Mouse (Mus musculus): ENCODE measurements at regions not wholly inside any gene's neighbourhood (a gene's known extent, or its start where the extent isn't known, plus 50 kb on each side); places are given as distances from the start of the nearest gene placed in this dataset.

DNA sequence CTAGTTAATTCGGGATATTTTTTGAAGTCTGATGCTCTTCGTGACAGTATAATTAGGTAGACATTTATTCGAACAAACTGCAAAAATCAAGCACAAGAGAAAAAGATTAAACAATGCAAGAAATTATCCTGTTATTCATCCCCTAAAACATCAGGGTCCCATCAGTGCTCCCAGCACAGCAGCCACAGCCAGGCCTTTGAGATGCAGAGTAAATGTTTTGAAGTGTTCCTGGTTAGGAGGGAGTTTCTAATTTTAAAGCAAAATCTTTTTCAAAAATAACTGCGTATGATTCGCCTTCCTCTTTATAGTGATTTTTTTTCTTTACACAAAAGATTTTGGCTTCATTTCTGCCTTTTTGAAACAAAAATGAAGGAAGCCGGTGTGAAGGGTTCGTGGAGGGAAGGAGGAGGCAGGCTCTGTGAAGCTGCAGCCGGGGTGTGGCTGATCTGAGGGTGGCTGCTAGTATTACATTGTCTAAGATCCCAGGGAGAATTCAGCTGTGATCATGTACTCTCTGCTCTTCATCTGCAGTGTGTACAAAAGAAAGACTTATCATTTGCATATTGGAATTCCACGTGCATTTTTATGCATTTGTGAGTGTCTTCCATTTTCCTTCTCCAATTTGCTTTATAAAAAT lies 534.7 kb downstream of the Rwdd3 start:
- no peak overlapping the region for H3K9ac ChIP-seq
- no peak overlapping the region for H3K27ac ChIP-seq (replicated peaks)
- H3K36me3 ChIP-seq (replicated peaks) = no peaks in the 10 kb centered on the region
- ATAC-seq (ENCODE audit: insufficient read depth) = no peak
- no peak overlapping the region for H3K4me3 ChIP-seq (replicated peaks)
- H3K4me1 ChIP-seq (replicated peaks) = no peaks in the 10 kb centered on the region
- no peaks in the 10 kb centered on the region for H3K27me3 ChIP-seq
- H3K4me2 ChIP-seq = no peak overlapping the region
- H3K9me3 ChIP-seq (replicated peaks) = no peaks in the 10 kb centered on the region
- 62% methylated on average over 9 of the region's 9 CpGs for WGBS (ENCODE audit: insufficient replicate concordance)

DNA sequence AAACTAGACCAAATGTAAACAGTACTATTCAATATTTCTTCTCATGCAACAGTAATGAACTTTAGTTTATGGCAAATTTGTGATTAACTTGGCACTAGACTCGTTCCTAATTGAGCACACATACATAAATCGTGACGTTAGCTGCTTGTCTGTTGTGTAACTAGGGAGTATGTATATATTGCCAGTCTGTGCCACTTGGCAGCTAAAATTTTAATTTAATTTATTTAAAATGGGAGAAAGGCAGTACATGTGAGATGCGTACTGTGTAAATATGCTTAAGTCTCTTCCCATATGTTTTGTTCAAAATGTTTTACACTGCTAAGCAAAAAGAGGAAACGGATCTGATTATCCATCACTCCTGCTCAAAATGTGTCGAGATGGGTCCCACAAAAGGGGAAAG lies 553.1 kb downstream of the Rwdd3 start:
- ATAC-seq (ENCODE audit: insufficient read depth) = no peak

GRCm38 (mm10) chr3:120594226-120594625 lies 577.3 kb downstream of the Rwdd3 start:
- Histone ChIP-seq H3K4me2 (no peak overlapping the region), H3K36me3 (replicated peaks) (no peaks in the 10 kb centered on the region), H3K9me3 (replicated peaks) (no peaks in the 10 kb centered on the region), H3K4me3 (replicated peaks) (no peak overlapping the region), H3K4me1 (replicated peaks) (no peaks in the 10 kb centered on the region), H3K27me3 (no peaks in the 10 kb centered on the region), H3K27ac (replicated peaks) (no peak overlapping the region), H3K9ac (no peak overlapping the region)
- no peak for ATAC-seq (ENCODE audit: insufficient read depth)
- WGBS (ENCODE audit: insufficient replicate concordance) = 56% methylated on average over 1 of the region's 1 CpGs

More for the DNA sequence above, 553.1 kb downstream of the Rwdd3 start:
- Histone ChIP-seq H3K4me3 (replicated peaks) (no peak overlapping the region), H3K9me3 (replicated peaks) (no peaks in the 10 kb centered on the region), H3K36me3 (replicated peaks) (no peaks in the 10 kb centered on the region), H3K9ac (no peak overlapping the region), H3K4me1 (replicated peaks) (no peaks in the 10 kb centered on the region), H3K4me2 (no peak overlapping the region), H3K27ac (replicated peaks) (no peak overlapping the region), H3K27me3 (no peaks in the 10 kb centered on the region)
- 59% methylated on average over 6 of the region's 6 CpGs for WGBS (ENCODE audit: insufficient replicate concordance)

DNA sequence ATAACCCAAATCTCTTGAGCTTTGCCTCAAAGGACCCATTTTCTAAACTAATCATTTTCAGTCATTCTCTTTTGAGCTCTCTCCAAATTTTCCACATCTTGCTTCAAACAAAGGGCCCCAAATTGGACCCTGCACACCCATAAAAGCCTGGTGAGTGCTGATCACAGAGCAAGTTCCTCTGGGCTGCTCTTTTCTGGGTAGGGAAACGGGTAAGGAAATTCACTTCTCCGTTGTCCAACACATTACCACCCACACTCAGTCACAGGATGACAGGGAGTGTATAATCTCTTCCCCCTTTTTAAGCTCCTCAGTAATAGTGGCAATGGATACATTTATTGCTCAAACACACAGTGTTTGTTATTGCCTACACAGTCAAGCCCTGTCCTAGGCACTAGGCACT lies 580.3 kb downstream of the Rwdd3 start:
- Histone ChIP-seq H3K4me1 (replicated peaks) (no peaks in the 10 kb centered on the region), H3K9ac (no peak overlapping the region), H3K4me2 (no peak overlapping the region), H3K36me3 (replicated peaks) (no peaks in the 10 kb centered on the region), H3K27me3 (no peaks in the 10 kb centered on the region), H3K27ac (replicated peaks) (no peak overlapping the region), H3K9me3 (replicated peaks) (no peaks in the 10 kb centered on the region), H3K4me3 (replicated peaks) (no peak overlapping the region)
- WGBS (ENCODE audit: insufficient replicate concordance) = 33% methylated on average over 2 of the region's 2 CpGs
- no peak for ATAC-seq (ENCODE audit: insufficient read depth)

- Histone ChIP-seq H3K9ac (no peak overlapping the region), H3K4me2 (no peak overlapping the region), H3K4me1 (replicated peaks) (no peaks in the 10 kb centered on the region), H3K36me3 (replicated peaks) (no peaks in the 10 kb centered on the region), H3K9me3 (replicated peaks) (no peaks in the 10 kb centered on the region), H3K27ac (replicated peaks) (no peak overlapping the region), H3K4me3 (replicated peaks) (no peak overlapping the region), H3K27me3 (no peaks in the 10 kb centered on the region)
- WGBS (ENCODE audit: insufficient replicate concordance) = 49% methylated on average over 6 of the region's 6 CpGs
- ATAC-seq (ENCODE audit: insufficient read depth) = no peak
Observed at GRCm38 (mm10) chr3:120570806-120571425, 600.6 kb downstream of the Rwdd3 start.

- no peaks in the 10 kb centered on the region for H3K9me3 ChIP-seq (replicated peaks)
- 47% methylated on average over 21 of the region's 21 CpGs for WGBS (ENCODE audit: insufficient replicate concordance)
- no peaks in the 10 kb centered on the region for H3K4me1 ChIP-seq (replicated peaks)
Observed at GRCm38 (mm10) chr3:120541556-120542476, 629.7 kb downstream of the Rwdd3 start.

GRCm38 (mm10) chr3:120533901-120534300 lies 637.6 kb downstream of the Rwdd3 start:
- Histone ChIP-seq H3K9ac (no peak overlapping the region), H3K4me3 (replicated peaks) (no peak overlapping the region), H3K9me3 (replicated peaks) (no peaks in the 10 kb centered on the region), H3K4me1 (replicated peaks) (no peaks in the 10 kb centered on the region), H3K27ac (replicated peaks) (no peak overlapping the region), H3K27me3 (no peaks in the 10 kb centered on the region), H3K4me2 (no peak overlapping the region), H3K36me3 (replicated peaks) (no peaks in the 10 kb centered on the region)
- WGBS (ENCODE audit: insufficient replicate concordance) = 65% methylated on average over 3 of the region's 3 CpGs
- no peak for ATAC-seq (ENCODE audit: insufficient read depth)

More at GRCm38 (mm10) chr3:120541556-120542476, 629.7 kb downstream of the Rwdd3 start:
- Histone ChIP-seq H3K36me3 (replicated peaks) (no peaks in the 10 kb centered on the region), H3K9ac (no peak overlapping the region), H3K27ac (replicated peaks) (no peak overlapping the region), H3K27me3 (no peaks in the 10 kb centered on the region), H3K4me3 (replicated peaks) (no peak overlapping the region), H3K4me2 (no peak overlapping the region)
- ATAC-seq (ENCODE audit: insufficient read depth) = no peak

DNA sequence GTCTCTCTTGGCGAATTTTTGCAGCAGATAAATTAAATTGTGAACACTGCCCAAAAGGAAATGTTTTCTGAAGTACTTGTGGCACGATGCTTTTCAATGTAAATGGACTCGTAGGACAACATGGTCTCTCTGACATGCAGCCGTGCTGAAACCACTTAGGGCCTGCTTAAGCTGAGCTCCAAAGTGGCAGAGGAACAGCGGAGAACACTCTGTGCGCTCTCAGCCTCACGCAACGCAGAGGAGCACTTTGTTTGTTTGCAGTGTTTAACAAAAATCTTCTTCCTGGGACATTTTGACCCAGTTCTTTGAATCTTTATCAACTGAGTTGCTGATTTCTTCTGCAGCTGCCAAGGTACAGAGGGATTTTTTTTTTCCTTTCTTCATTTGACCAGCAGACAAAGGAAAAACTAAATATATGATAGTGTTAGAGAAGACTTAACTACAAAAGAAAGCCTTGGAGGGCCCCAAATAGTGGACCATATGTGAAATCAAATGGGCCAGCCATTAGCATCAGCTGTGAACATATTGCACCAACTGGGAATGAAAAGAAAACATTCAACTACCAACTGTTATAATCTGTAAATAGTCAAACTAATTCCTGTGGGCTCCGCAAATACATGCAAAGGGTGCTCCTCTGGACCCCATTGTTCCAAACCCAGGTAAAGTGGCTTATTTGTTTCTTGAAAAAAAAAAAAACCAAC lies 639.5 kb downstream of the Rwdd3 start:
- Histone ChIP-seq H3K9me3 (replicated peaks) (no peaks in the 10 kb centered on the region), H3K27ac (replicated peaks) (no peak overlapping the region), H3K4me1 (replicated peaks) (no peaks in the 10 kb centered on the region), H3K9ac (no peak overlapping the region), H3K4me2 (no peak overlapping the region), H3K4me3 (replicated peaks) (no peak overlapping the region), H3K36me3 (replicated peaks) (no peaks in the 10 kb centered on the region), H3K27me3 (no peaks in the 10 kb centered on the region)
- WGBS (ENCODE audit: insufficient replicate concordance) = 62% methylated on average over 9 of the region's 9 CpGs
- ATAC-seq (ENCODE audit: insufficient read depth) = no peak

DNA sequence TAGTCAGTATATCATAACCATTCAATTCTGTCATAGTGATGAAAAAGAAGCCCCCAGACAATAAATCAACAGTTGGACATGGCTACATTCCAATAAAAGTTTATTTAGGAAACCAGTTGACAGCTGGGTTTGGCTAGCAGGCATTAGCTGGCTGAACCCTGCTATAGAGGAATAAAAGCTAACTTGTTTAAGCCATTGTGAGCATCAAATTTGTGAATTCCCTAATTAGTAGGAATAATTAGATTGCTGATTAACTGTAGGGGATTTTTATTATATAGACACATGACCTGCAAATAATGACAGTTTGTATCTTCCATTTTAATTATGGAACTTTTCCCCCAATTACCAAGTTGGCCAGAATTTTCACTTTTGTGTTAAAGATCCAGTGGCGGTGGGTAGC lies 659.8 kb downstream of the Rwdd3 start:
- no peaks in the 10 kb centered on the region for H3K9me3 ChIP-seq (replicated peaks)
- no peak overlapping the region for H3K4me3 ChIP-seq (replicated peaks)
- no peaks in the 10 kb centered on the region for H3K4me1 ChIP-seq (replicated peaks)
- H3K4me2 ChIP-seq = no peak overlapping the region
- no peak for ATAC-seq (ENCODE audit: insufficient read depth)
- H3K36me3 ChIP-seq (replicated peaks) = no peaks in the 10 kb centered on the region
- H3K9ac ChIP-seq = no peak overlapping the region
- no peak overlapping the region for H3K27ac ChIP-seq (replicated peaks)
- WGBS (ENCODE audit: insufficient replicate concordance) = 82% methylated on average over 1 of the region's 1 CpGs
- H3K27me3 ChIP-seq = no peaks in the 10 kb centered on the region

- no peaks in the 10 kb centered on the region for H3K27me3 ChIP-seq
- WGBS (ENCODE audit: insufficient replicate concordance) = 58% methylated on average over 4 of the region's 4 CpGs
- no peaks in the 10 kb centered on the region for H3K36me3 ChIP-seq (replicated peaks)
- H3K4me3 ChIP-seq (replicated peaks) = no peak overlapping the region
- H3K9me3 ChIP-seq (replicated peaks) = no peaks in the 10 kb centered on the region
- H3K4me2 ChIP-seq = no peak overlapping the region
- no peak overlapping the region for H3K9ac ChIP-seq
- H3K4me1 ChIP-seq (replicated peaks) = no peaks in the 10 kb centered on the region
- no peak overlapping the region for H3K27ac ChIP-seq (replicated peaks)
- ATAC-seq (ENCODE audit: insufficient read depth) = no peak
Observed at GRCm38 (mm10) chr3:120498937-120499336, 672.6 kb downstream of the Rwdd3 start.

DNA sequence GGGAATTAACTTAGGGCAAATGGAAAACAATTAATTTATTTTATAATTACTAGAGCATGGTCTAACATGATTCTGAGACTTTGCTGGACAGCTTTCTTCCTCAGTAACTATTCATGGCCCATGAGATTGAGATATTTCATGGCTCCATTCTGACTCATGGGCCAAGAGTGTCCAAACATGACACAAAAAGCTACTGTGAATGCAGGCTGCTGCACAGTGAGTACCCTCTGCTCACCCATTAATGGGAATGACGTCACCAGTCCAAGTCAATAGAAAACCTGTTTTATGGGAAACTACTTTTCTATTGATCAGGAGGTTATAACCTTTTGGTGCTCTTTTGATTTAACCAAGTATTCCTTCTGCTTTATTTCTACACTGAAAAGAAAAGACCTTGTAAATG lies 693.6 kb downstream of the Rwdd3 start:
- no peaks in the 10 kb centered on the region for H3K9me3 ChIP-seq (replicated peaks)
- no peak overlapping the region for H3K27ac ChIP-seq (replicated peaks)
- no peak for ATAC-seq (ENCODE audit: insufficient read depth)
- no peaks in the 10 kb centered on the region for H3K4me1 ChIP-seq (replicated peaks)
- no peak overlapping the region for H3K4me3 ChIP-seq (replicated peaks)
- no peaks in the 10 kb centered on the region for H3K27me3 ChIP-seq
- 61% methylated on average over 1 of the region's 1 CpGs for WGBS (ENCODE audit: insufficient replicate concordance)
- no peaks in the 10 kb centered on the region for H3K36me3 ChIP-seq (replicated peaks)
- H3K9ac ChIP-seq = no peak overlapping the region
- no peak overlapping the region for H3K4me2 ChIP-seq

Data from liver, embryonic 15.5 days (tissue).